Mouse (Mus musculus) liver, embryonic 16.5 days (tissue): ENCODE data around the gene Schip1. TPM values are rescaled to one million over a fixed set of nuclear protein-coding genes. Genes with fewer than 3 reads are reported as not detected.

Experiments
- ATAC-seq: fragments of 200-750 bp; cut with Nextera tagmentation; 2 replicates; pipeline ENCODE4 v1.8.0; 2017; ENCODE audit warnings: low read depth, mild to moderate bottlenecking, moderate number of reproducible peaks, moderate library complexity
- H3K27ac ChIP-seq: fragments of 300-500 bp; sonication (generic); 2 replicates; pipeline ENCODE4 v1.5.1; 2014; ENCODE audit warnings: mild to moderate bottlenecking, low read length
- H3K27me3 ChIP-seq: fragments of 300-500 bp; sonication (generic); 2 replicates; pipeline ENCODE4 v1.6.1; 2014; ENCODE audit warnings: low read depth, low read length, mixed read lengths; ENCODE audit not compliant: control insufficient read depth, insufficient read depth
- H3K36me3 ChIP-seq: fragments of 300-500 bp; sonication (generic); 2 replicates; pipeline ENCODE4 v1.6.1; 2014; ENCODE audit warnings: mild to moderate bottlenecking; ENCODE audit not compliant: control insufficient read depth, insufficient read depth
- H3K4me1 ChIP-seq: fragments of 300-500 bp; sonication (generic); 2 replicates; pipeline ENCODE4 v1.6.1; 2014; ENCODE audit warnings: low read depth, low read length, mixed read lengths; ENCODE audit not compliant: control insufficient read depth
- H3K4me2 ChIP-seq: fragments of 300-500 bp; sonication (generic); 2 replicates; pipeline ENCODE4 v1.6.1; 2014; ENCODE audit warnings: low read depth, low read length, mixed read lengths
- H3K4me3 ChIP-seq: fragments of 300-500 bp; sonication (generic); 2 replicates; pipeline ENCODE4 v1.5.1; 2014; ENCODE audit warnings: low read depth, mild to moderate bottlenecking, low read length
- H3K9ac ChIP-seq: fragments of 300-500 bp; sonication (generic); 2 replicates; pipeline ENCODE4 v1.6.1; 2014; ENCODE audit warnings: low read depth, low read length
- H3K9me3 ChIP-seq: fragments of 300-500 bp; sonication (generic); replicated peaks from 2 replicates; pipeline ENCODE4 v1.6.1; 2016; ENCODE audit warnings: low read length; ENCODE audit not compliant: control insufficient read depth
- WGBS: fragments of 180-500 bp; shearing (Covaris S2); extraction: QIAGEN DNeasy Blood & Tissue Kit; methylation state at CpG from one replicate; pipeline ENCODE4 v1.1.7; 2014; ENCODE audit not compliant: insufficient replicate concordance; 5-methylcytosine and 5-hydroxymethylcytosine counted together
- polyA plus RNA-seq: library from polyadenylated mRNA; unstranded; fragments of >200 nt; fragmentation: Nextera tagmentation; extraction: Ambion mirVana; gene quantifications from 2 replicates; pipeline ENCODE4 v1.2.1, GENCODE M21; 2015

Gene Schip1
- polyA plus RNA-seq, 1 experiment from 2014 or later: 1.8 TPM

DNA sequence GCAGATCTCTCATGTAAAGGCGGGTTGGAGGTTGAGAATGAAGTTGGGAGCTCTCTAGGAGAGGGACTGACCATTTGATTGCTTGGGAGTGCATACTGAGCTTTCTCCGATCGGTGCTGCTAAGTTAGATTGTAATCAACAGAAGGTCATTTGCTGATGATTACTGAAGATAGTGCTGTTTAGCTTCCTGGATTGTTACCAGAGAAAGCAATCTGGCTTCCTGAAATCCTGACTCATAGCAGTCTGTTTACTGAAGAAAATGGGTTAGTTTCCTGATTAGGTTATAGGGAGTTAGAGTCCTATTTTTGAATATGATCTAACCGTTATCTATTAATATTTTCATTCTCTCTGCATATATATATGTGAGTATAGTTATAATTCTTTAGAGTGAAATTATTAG, 36.7 kb downstream of the Schip1 start:
- Histone ChIP-seq H3K4me1 (no peaks in the 10 kb centered on the region), H3K27me3 (no peaks in the 10 kb centered on the region), H3K36me3 (no peaks in the 10 kb centered on the region), H3K9me3 (no peaks in the 10 kb centered on the region), H3K9ac (no peak overlapping the region), H3K4me3 (no peak overlapping the region), H3K27ac (no peak overlapping the region), H3K4me2 (no peak overlapping the region)
- no peak for ATAC-seq
- WGBS: 29% methylated on average over 4 of the region's 4 CpGs

DNA sequence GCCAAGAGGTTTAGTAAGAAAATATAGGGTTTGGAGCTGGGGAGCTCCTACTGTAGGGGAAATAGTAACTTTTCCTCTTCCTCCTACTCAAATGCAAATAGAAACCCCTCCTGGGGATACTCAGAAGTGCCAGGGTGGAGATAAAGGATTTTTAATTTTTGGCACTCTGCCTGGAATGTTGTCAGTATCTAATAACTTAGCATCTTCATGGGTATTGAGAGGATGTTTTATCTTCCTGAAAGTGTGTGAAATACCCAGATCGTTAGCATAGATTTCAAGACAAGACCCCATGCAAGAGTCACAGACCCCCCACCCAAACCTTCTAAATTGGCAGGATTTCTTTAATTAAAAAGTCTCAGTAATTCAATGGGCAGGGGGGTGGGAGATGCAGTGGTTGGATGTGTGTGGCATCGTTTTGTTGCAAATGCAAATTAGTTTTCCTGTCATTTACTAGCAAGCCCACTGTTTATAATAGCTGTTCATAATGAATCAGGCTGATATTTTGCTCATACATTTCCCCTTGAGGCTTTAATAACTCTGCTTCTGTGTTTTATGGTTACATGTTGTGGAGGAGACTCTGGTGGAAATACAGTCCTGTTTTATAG, 40.6 kb downstream of the Schip1 start:
- no peak for ATAC-seq
- no peaks in the 10 kb centered on the region for H3K36me3 ChIP-seq
- H3K27ac ChIP-seq: no peak overlapping the region
- no peaks in the 10 kb centered on the region for H3K9me3 ChIP-seq
- H3K4me1 ChIP-seq: no peaks in the 10 kb centered on the region
- H3K9ac ChIP-seq: no peak overlapping the region
- no peak overlapping the region for H3K4me3 ChIP-seq
- 59% methylated on average over 2 of the region's 2 CpGs for WGBS
- no peaks in the 10 kb centered on the region for H3K27me3 ChIP-seq
- no peak overlapping the region for H3K4me2 ChIP-seq

DNA sequence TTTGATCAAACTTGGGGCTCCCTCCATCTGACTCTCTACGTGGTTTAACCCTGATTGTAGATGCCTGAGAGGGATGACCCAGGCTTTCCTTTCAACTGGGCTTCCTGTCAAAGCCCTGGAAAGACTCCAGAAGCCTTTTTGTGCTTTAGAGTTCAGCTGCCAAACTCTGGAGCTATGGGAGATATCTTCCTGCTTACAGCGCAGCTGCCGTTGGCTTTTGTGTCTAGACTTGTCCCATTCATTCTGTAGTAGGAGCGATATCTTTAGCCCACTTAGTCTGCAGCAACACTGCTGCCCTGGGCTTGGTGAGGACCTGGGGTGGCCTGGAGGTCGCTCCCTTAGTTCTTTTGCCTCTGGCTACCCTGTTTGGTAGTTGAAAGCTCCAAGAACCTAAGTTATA, 56.7 kb downstream of the Schip1 start:
- Histone ChIP-seq H3K9me3 (no peaks in the 10 kb centered on the region), H3K36me3 (no peaks in the 10 kb centered on the region), H3K4me3 (no peak overlapping the region), H3K4me1 (no peaks in the 10 kb centered on the region), H3K27ac (no peak overlapping the region), H3K9ac (no peak overlapping the region), H3K4me2 (no peak overlapping the region), H3K27me3 (no peaks in the 10 kb centered on the region)
- 36% methylated on average over 5 of the region's 5 CpGs for WGBS
- ATAC-seq: no peak

DNA sequence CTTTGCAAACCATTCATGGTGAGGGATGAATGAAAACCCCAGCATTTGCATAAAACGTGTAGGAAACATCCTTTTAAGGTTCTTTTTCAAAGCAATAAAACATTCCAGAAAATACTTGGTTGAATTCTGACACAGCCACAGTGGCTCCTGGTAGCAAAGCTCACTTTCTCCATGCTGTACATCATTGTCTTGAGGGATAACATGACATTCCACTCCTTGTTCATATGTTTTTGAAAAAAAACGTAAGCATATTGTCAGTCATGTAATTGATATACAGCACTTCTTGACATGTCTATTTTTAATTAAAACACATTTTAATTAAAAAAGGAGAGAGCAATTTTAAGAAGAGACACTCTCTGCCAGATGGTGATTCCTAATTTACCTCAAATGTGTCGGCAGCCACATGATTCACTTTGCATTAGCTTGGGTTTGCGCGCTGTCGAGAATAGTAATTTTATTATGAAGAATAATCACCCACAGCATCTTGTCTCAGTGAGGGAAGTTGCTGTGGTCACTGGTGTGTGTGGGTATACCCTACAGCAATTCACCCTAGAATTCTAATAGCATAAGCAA, 61.8 kb downstream of the Schip1 start:
- H3K4me2 ChIP-seq: no peak overlapping the region
- H3K9me3 ChIP-seq: no peaks in the 10 kb centered on the region
- no peak overlapping the region for H3K4me3 ChIP-seq
- no peak overlapping the region for H3K9ac ChIP-seq
- H3K36me3 ChIP-seq: no peaks in the 10 kb centered on the region
- no peak for ATAC-seq
- H3K27ac ChIP-seq: no peak overlapping the region
- 54% methylated on average over 6 of the region's 6 CpGs for WGBS
- H3K27me3 ChIP-seq: no peaks in the 10 kb centered on the region
- no peaks in the 10 kb centered on the region for H3K4me1 ChIP-seq

DNA sequence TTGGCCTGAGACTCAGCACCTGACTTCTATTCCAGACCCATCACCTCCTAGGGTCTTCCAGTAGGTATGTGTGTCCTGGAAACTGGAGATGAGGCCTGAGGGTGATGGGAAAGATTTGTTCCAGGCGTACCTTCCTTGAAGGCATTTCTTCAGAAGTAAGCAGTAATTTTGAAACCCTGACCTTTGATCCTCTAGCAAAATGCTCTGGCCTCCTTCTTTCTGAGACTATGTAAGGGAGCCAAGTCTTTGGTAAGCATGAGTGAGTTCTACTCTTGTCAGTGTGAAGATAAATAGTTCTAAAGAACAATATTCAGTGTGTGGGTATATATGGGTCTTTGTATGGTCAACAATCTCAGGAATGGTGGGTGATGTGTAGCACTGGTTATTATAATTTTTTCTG, 65.8 kb downstream of the Schip1 start:
- no peak for ATAC-seq
- no peak overlapping the region for H3K27ac ChIP-seq
- H3K4me2 ChIP-seq: no peak overlapping the region
- 50% methylated on average over 1 of the region's 1 CpGs for WGBS
- H3K4me1 ChIP-seq: no peaks in the 10 kb centered on the region
- no peak overlapping the region for H3K4me3 ChIP-seq
- no peaks in the 10 kb centered on the region for H3K27me3 ChIP-seq
- H3K36me3 ChIP-seq: no peaks in the 10 kb centered on the region
- no peak overlapping the region for H3K9ac ChIP-seq
- H3K9me3 ChIP-seq: no peaks in the 10 kb centered on the region

DNA sequence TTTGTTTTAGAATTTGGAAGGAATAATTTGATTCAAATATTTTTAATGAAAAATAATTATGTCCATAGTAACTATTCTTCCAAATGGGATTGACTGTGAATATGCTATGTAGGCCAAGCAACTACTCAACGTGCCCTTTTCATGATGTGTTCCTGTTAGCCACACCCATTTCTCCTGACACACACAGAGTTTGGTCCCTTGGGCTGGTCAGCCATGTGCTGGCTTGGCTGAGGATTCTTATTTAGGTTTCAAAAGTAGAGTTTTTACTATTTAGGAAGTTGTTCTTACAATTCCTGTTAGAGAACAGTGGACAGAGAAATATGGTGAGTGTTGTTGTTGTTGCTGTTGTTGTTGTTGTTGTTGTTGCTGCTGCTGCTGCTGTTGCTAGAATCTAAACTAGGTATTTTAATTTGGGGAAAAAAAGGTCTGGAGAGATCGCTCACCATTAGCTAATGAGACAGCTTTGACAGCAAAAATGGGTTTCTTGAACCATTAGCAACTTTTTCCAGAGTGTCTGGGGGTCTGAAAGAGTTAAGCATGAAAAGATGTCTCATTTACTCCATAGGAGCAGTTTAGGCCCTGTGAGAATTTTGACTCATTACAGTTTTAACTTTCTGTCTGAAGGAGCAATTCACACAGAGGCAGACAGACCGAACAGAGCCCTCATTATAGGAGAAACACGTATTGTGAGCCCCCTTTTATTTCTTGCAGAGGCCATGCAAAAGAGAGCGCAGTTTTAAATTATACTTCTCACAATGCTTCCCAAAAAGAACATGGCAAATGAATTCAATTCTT, 74.4 kb downstream of the Schip1 start:
- H3K36me3 ChIP-seq: no peaks in the 10 kb centered on the region
- 56% methylated on average over 5 of the region's 5 CpGs for WGBS
- no peak for ATAC-seq
- H3K27me3 ChIP-seq: no peaks in the 10 kb centered on the region
- H3K4me1 ChIP-seq: no peaks in the 10 kb centered on the region
- no peak overlapping the region for H3K9ac ChIP-seq
- H3K4me3 ChIP-seq: no peak overlapping the region
- H3K4me2 ChIP-seq: no peak overlapping the region
- no peaks in the 10 kb centered on the region for H3K9me3 ChIP-seq
- no peak overlapping the region for H3K27ac ChIP-seq

DNA sequence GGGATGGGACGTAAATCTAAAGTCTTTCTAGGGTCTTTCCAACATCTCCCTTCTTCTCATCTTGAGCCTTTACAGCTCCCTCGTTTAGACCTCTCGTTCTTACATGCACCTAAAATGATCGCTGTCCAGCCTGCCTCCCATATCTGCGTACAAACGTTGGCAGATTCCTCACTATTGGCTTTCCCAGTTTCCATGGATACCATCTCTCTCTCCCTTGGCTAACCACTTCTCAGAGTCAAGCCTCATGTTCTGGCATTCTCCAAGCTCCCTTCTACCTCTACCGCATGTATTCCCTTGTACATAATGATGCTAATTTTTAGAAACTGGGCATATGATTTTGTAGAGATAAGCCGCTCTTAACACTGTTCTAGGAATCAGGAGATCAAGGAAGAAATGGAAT, 86.1 kb downstream of the Schip1 start:
- no peaks in the 10 kb centered on the region for H3K36me3 ChIP-seq
- no peak overlapping the region for H3K4me3 ChIP-seq
- H3K9ac ChIP-seq: no peak overlapping the region
- H3K27me3 ChIP-seq: no peaks in the 10 kb centered on the region
- no peak overlapping the region for H3K4me2 ChIP-seq
- ATAC-seq: no peak
- no peak overlapping the region for H3K27ac ChIP-seq
- WGBS: 74% methylated on average over 8 of the region's 8 CpGs
- no peaks in the 10 kb centered on the region for H3K9me3 ChIP-seq
- H3K4me1 ChIP-seq: no peaks in the 10 kb centered on the region

DNA sequence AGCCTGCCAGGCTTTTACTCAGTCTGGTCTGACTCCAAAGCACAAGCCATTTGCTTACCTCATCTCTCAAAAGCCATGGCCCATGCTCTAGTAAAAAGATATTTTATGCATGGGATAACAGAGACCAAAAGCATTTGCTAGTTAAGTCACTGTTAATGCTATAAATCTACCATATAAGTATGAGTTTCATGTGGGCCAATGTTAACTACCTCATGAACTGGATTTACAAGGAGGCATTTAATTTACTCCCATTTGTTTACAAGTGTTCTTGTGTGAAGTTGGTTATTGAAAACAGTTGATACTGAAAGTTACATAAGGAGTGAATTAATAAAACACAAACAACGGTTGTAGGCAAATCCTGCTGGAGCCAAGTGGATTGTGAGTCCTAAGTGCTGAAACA, 95.6 kb downstream of the Schip1 start:
- no peak for ATAC-seq
- Histone ChIP-seq H3K4me2 (no peak overlapping the region), H3K9me3 (no peaks in the 10 kb centered on the region), H3K27me3 (no peaks in the 10 kb centered on the region), H3K4me3 (no peak overlapping the region), H3K9ac (no peak overlapping the region), H3K4me1 (no peaks in the 10 kb centered on the region), H3K36me3 (no peaks in the 10 kb centered on the region), H3K27ac (no peak overlapping the region)
- WGBS: 44% methylated on average over 1 of the region's 1 CpGs

DNA sequence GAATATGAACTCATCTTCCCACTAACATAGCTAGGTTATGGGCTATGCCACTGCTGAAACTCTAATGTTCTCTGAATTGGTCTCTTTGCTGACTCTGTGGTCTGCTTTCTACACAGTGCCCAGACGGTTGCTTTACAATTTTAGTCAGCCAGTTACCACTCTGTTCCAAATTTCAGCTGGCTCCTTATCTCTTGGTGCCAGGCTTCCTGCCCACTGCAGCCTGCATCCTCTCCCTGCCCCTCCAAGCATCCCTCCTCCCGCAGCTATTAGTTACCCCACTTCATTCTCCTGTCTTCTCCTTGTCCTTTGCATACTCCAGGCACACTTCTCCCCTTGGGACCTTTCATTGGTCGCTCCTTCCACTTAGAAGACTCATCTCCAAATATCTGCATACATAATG, 96.2 kb downstream of the Schip1 start:
- no peaks in the 10 kb centered on the region for H3K27me3 ChIP-seq
- H3K9me3 ChIP-seq: no peaks in the 10 kb centered on the region
- ATAC-seq: 0 out of 2 replicates have a peak, but pooled peaks have one; percentile 13
- no peaks in the 10 kb centered on the region for H3K36me3 ChIP-seq
- H3K4me3 ChIP-seq: no peak overlapping the region
- H3K27ac ChIP-seq: no peak overlapping the region
- H3K4me1 ChIP-seq: no peaks in the 10 kb centered on the region
- WGBS: 15% methylated on average over 3 of the region's 3 CpGs
- no peak overlapping the region for H3K4me2 ChIP-seq
- no peak overlapping the region for H3K9ac ChIP-seq
